Mouse (Mus musculus) lung, postnatal 0 days (tissue): ENCODE measurements around the gene Fam166a.

Source experiments
- CTCF ChIP-seq: IDR thresholded peaks from 2 replicates; pipeline ENCODE4 v1.5.1; 2016; ENCODE audit warnings: antibody characterized with exemption, mild to moderate bottlenecking
- EP300 ChIP-seq: IDR thresholded peaks from 2 replicates; pipeline ENCODE4 v1.6.1; 2016; ENCODE audit warnings: antibody characterized with exemption, mild to moderate bottlenecking, control low read depth

- TF ChIP-seq CTCF (no peak), EP300 (no peak; the same call in 1 of the 2 replicates)
These were observed 19.6 kb downstream of the Fam166a start for GRCm38 (mm10) chr2:25238106-25238505.
